Mouse (Mus musculus) G1E-ER4 (cell line): ENCODE data around the gene Ufc1. TPM values are rescaled to one million over a fixed set of nuclear protein-coding genes. Genes with fewer than 3 reads are reported as not detected.

ENCODE experiments used
- GATA1 ChIP-seq: IDR thresholded peaks from one replicate; pipeline ENCODE4 v1.8.0; 2012; ENCODE audit warnings: low read length, inconsistent platforms
- polyA plus RNA-seq: library from polyadenylated mRNA; stranded (reverse); fragments of >175 nt; gene quantifications from 2 replicates; pipeline ENCODE4 v1.2.3, GENCODE M21; 2012

The Ufc1 gene
- polyA plus RNA-seq, 1 experiment: 51.5 TPM

- no peak for TF ChIP-seq GATA1
Measured at GRCm38 (mm10) chr1:171260316-171260715, 34.5 kb downstream of the Ufc1 start.

GRCm38 (mm10) chr1:171258921-171259320 is 35.9 kb downstream of the Ufc1 start:
- TF ChIP-seq GATA1: no peak

GRCm38 (mm10) chr1:171257781-171258180 is 37.0 kb downstream of the Ufc1 start:
- no peak for TF ChIP-seq GATA1

- no peak for TF ChIP-seq GATA1
Measured at GRCm38 (mm10) chr1:171256937-171257548, 37.8 kb downstream of the Ufc1 start.

- TF ChIP-seq GATA1: no peak
Measured at GRCm38 (mm10) chr1:171256095-171256818, 38.6 kb downstream of the Ufc1 start.

- no peak for TF ChIP-seq GATA1
Measured at GRCm38 (mm10) chr1:171252415-171252814, 42.4 kb downstream of the Ufc1 start.

GRCm38 (mm10) chr1:171251594-171252324 is 43.1 kb downstream of the Ufc1 start:
- TF ChIP-seq GATA1: no peak

GRCm38 (mm10) chr1:171250680-171251593 is 43.9 kb downstream of the Ufc1 start, which contains the start of gene Ndufs2:
Gene Ndufs2 (minus strand): TSS chr1:171251388.
- TF ChIP-seq GATA1: no peak

- TF ChIP-seq GATA1: no peak
Measured at GRCm38 (mm10) chr1:171249913-171250600, 44.8 kb downstream of the Ufc1 start, which contains the start of gene Adamts4. Gene Adamts4 (plus strand): TSS chr1:171250421.

- no peak for TF ChIP-seq GATA1
Measured at GRCm38 (mm10) chr1:171248386-171249226, 46.2 kb downstream of the Ufc1 start.

- no peak for TF ChIP-seq GATA1
Measured at GRCm38 (mm10) chr1:171247916-171248315, 46.9 kb downstream of the Ufc1 start.

GRCm38 (mm10) chr1:171247453-171247841 is 47.4 kb downstream of the Ufc1 start:
- no peak for TF ChIP-seq GATA1

GRCm38 (mm10) chr1:171246709-171247452 is 47.9 kb downstream of the Ufc1 start:
- TF ChIP-seq GATA1: no peak

- TF ChIP-seq GATA1: no peak
Measured at GRCm38 (mm10) chr1:171245353-171245752, 49.5 kb downstream of the Ufc1 start.
